Mouse (Mus musculus) midbrain, postnatal 0 days (tissue): ENCODE results near the gene Cd34. TPM values are rescaled to one million over a fixed set of nuclear protein-coding genes. Genes with fewer than 3 reads are reported as not detected.

Source experiments
- ATAC-seq: fragments of 200-750 bp; cut with Nextera tagmentation; 2 replicates; pipeline ENCODE4 v1.8.0; 2017; ENCODE audit warnings: moderate number of reproducible peaks, mild to moderate bottlenecking, moderate TSS enrichment, moderate library complexity; ENCODE audit not compliant: low FRiP score
- DNase-seq: peaks from one replicate; pipeline ENCODE4 v3.0.0-alpha.2; 2015; ENCODE audit warnings: low spot score
- H3K27ac ChIP-seq: fragments of 300-500 bp; sonication (generic); 2 replicates; pipeline ENCODE4 v1.5.1; 2014; ENCODE audit warnings: low read depth, mild to moderate bottlenecking, low read length, mixed read lengths
- H3K27me3 ChIP-seq: fragments of 300-500 bp; sonication (generic); 2 replicates; pipeline ENCODE4 v1.6.1; 2014; ENCODE audit warnings: low read length, control low read depth, mixed read lengths; ENCODE audit not compliant: insufficient read depth
- H3K36me3 ChIP-seq: fragments of 300-500 bp; sonication (generic); 2 replicates; pipeline ENCODE4 v1.6.1; 2014; ENCODE audit warnings: low read length, control low read depth, mixed read lengths; ENCODE audit not compliant: insufficient read depth
- H3K4me1 ChIP-seq: fragments of 300-500 bp; sonication (generic); 2 replicates; pipeline ENCODE4 v1.6.1; 2014; ENCODE audit warnings: mild to moderate bottlenecking, control low read depth, antibody characterized with exemption, low read length, mixed read lengths; ENCODE audit not compliant: insufficient read depth
- H3K4me2 ChIP-seq: fragments of 300-500 bp; sonication (generic); 2 replicates; pipeline ENCODE4 v1.6.1; 2014; ENCODE audit warnings: low read depth, mild to moderate bottlenecking, low read length, mixed read lengths; ENCODE audit not compliant: poor library complexity, severe bottlenecking
- H3K4me3 ChIP-seq: fragments of 300-500 bp; sonication (generic); 2 replicates; pipeline ENCODE4 v1.5.1; 2014; ENCODE audit warnings: low read depth, mild to moderate bottlenecking, low read length, moderate library complexity
- H3K9ac ChIP-seq: fragments of 300-500 bp; sonication (generic); replicated peaks from 2 replicates; pipeline ENCODE4 v1.6.1; 2014; ENCODE audit warnings: mild to moderate bottlenecking, low read length, moderate library complexity, mixed read lengths; ENCODE audit not compliant: poor library complexity, severe bottlenecking
- H3K9me3 ChIP-seq: fragments of 300-500 bp; sonication (generic); 2 replicates; pipeline ENCODE4 v1.6.1; 2016; ENCODE audit warnings: low read length, control low read depth
- CTCF ChIP-seq: IDR thresholded peaks from 2 replicates; pipeline ENCODE4 v1.5.1; 2016; ENCODE audit warnings: antibody characterized with exemption, mild to moderate bottlenecking
- WGBS: fragments of 180-500 bp; shearing (Covaris S2); extraction: QIAGEN DNeasy Blood & Tissue Kit; methylation state at CpG from one replicate; pipeline ENCODE4 v1.1.7; 2014; 5-methylcytosine and 5-hydroxymethylcytosine counted together
- polyA plus RNA-seq: library from polyadenylated mRNA; unstranded; fragments of >200 nt; fragmentation: Nextera tagmentation; extraction: Ambion mirVana; gene quantifications from 2 replicates; pipeline ENCODE4 v1.2.1, GENCODE M21; 2015
- total RNA-seq: library from RNA; depleted of rRNA; stranded (reverse); fragments of >200 nt; gene quantifications from 2 replicates; pipeline ENCODE4 v1.2.3, GENCODE M21; 2014

Cd34 gene
- total and polyA plus RNA-seq, 2 experiments from 2014 or later: 17.6 to 18.5 TPM

DNA sequence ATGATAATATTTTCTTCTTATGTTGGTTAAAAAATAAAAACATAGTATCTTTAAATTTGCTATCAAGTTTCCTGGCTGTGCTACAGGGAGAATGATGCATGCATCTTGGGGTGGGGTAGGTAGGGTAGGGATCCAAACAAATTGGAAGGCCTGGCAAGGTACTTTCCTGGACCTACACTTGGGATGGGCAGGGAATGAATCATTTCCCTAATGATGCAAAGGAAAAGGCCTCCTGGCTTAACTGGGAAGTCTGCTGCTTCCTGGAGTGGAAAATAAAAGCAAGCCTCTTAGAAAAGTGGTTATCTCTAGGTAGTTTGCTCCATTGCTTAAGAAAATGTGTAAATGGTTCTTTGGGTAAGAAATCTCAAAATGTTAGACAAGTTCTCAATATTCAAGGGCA is 2.9 kb downstream of the Cd34 start:
- H3K9me3 ChIP-seq: no peaks in the 10 kb centered on the region
- H3K36me3 ChIP-seq: no peaks in the 10 kb centered on the region
- H3K27ac ChIP-seq: no peak overlapping the region
- no peak overlapping the region for H3K4me2 ChIP-seq
- H3K4me1 ChIP-seq: peaks cover 3% of the 10 kb centered on the region; the same call in 1 of the 2 replicates
- DNase-seq (no peak), ATAC-seq (no peak)
- H3K9ac ChIP-seq: no peak overlapping the region
- TF ChIP-seq CTCF: no peak
- H3K4me3 ChIP-seq: no peak overlapping the region
- H3K27me3 ChIP-seq: no peaks in the 10 kb centered on the region

DNA sequence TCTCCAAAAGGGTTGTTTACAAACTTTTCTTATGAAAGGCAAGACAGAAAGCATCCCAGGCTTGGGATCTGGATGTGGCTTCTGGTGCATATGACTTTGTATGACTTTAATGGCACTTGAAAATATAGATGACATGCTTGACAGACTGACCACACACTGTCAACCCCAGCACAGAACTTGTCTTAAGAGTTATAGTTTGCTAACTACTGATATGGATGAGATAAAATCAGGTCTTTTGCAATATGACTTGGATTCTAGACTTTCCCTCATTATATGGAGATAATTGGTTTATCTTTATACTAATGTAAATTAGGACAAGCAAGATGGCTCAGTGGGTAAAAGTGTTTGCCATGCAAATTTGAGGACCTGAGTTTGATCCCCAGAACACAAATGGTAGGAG is 4.3 kb downstream of the Cd34 start:
- no peak for DNase-seq

GRCm38 (mm10) chr1:194943485-194943884 is 4.9 kb downstream of the Cd34 start:
- WGBS: 86% methylated on average over 5 of the region's 5 CpGs
- H3K4me1 ChIP-seq: peaks cover 3% of the 10 kb centered on the region; the same call in 1 of the 2 replicates
- H3K4me3 ChIP-seq: no peak overlapping the region
- H3K36me3 ChIP-seq: no peaks in the 10 kb centered on the region
- H3K27ac ChIP-seq: no peak overlapping the region
- no peak overlapping the region for H3K9ac ChIP-seq
- DNase-seq (no peak), ATAC-seq (no peak)
- TF ChIP-seq CTCF: no peak
- H3K9me3 ChIP-seq: no peaks in the 10 kb centered on the region
- no peaks in the 10 kb centered on the region for H3K27me3 ChIP-seq
- no peak overlapping the region for H3K4me2 ChIP-seq

More for the DNA sequence above, 4.3 kb downstream of the Cd34 start:
- Histone ChIP-seq H3K4me1 (peaks cover 3% of the 10 kb centered on the region; the same call in 1 of the 2 replicates), H3K27ac (no peak overlapping the region), H3K4me3 (no peak overlapping the region), H3K36me3 (no peaks in the 10 kb centered on the region), H3K4me2 (no peak overlapping the region), H3K9me3 (no peaks in the 10 kb centered on the region), H3K27me3 (no peaks in the 10 kb centered on the region), H3K9ac (no peak overlapping the region)
- no peak for ATAC-seq
- TF ChIP-seq CTCF: no peak

DNA sequence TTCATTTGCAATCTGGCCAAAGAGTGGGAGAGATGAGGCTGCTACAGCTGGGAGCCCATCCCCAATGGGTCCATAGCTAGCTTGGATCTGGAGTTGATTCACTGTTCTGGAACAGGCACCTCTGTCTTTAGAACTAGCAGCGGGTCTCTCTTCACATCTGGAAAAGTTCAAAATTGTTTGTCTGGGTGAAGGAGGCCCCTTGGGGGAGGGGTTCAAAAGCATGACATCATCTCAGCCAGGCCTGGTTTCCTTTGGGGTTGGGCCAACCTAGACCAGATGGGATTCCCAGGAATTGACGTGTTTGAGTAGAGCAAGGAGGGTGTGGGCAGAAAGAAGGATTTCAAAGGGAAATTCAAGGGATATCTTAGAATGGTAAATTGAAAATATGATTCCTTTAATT is 6.8 kb downstream of the Cd34 start:
- no peak for DNase-seq
- Histone ChIP-seq H3K4me1 (no peaks in the 10 kb centered on the region), H3K27me3 (no peaks in the 10 kb centered on the region), H3K9me3 (no peaks in the 10 kb centered on the region), H3K4me2 (no peak overlapping the region), H3K4me3 (no peak overlapping the region), H3K27ac (no peak overlapping the region), H3K36me3 (no peaks in the 10 kb centered on the region), H3K9ac (no peak overlapping the region)
- TF ChIP-seq CTCF: no peak
- WGBS: 71% methylated on average over 2 of the region's 2 CpGs
- no peak for ATAC-seq

DNA sequence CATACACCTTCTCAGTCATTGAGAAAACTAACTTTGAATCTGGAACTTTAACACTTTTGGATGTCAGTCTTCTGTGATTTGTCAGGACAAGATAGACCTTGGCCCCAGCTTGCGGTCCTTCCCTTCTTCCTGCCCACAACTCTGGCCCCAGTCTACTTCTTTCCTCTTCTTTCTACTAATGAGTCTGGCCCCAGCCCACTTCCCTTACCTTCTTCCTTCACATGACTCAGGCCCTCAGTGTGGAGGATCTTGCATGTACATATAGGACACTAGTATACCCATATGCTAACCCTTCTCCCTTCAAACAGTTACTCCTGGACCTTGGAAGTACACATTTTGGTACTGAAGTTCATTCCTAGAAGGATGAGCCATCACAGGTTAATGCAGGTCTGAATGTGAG is 7.8 kb downstream of the Cd34 start:
- no peak for ATAC-seq
- H3K9me3 ChIP-seq: no peaks in the 10 kb centered on the region
- 90% methylated on average over 1 of the region's 1 CpGs for WGBS

DNA sequence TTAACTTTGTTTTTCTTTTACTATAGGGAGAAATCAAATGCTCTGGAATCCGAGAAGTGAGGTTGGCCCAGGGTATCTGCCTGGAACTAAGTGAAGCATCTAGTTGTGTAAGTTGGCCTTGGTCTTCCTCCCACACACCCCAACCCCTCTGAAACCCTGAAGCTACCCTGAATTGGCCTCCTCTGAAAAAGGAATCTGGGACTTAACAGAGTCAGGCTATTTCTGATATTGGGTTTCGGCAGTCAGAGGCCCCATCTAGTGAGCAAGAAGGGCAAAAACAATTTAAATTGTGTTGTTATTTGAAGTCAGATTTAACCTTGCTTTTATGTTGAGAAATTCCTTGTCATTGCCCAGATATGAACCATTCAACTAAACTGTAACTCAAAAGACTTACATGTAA is 12.3 kb downstream of the Cd34 start:
- Histone ChIP-seq H3K4me3 (no peak overlapping the region), H3K9ac (no peak overlapping the region), H3K27me3 (no peaks in the 10 kb centered on the region), H3K36me3 (no peaks in the 10 kb centered on the region), H3K4me2 (no peak overlapping the region), H3K27ac (no peak overlapping the region), H3K4me1 (no peaks in the 10 kb centered on the region), H3K9me3 (no peaks in the 10 kb centered on the region)
- peak; percentile 49 for DNase-seq
- ATAC-seq: no peak
- WGBS: 60% methylated on average over 2 of the region's 2 CpGs
- peak; percentile 73 for TF ChIP-seq CTCF

More for the DNA sequence above, 7.8 kb downstream of the Cd34 start:
- Histone ChIP-seq H3K27me3 (no peaks in the 10 kb centered on the region), H3K9ac (no peak overlapping the region), H3K4me2 (no peak overlapping the region), H3K36me3 (no peaks in the 10 kb centered on the region), H3K4me1 (no peaks in the 10 kb centered on the region), H3K27ac (no peak overlapping the region), H3K4me3 (no peak overlapping the region)
- TF ChIP-seq CTCF: no peak
- no peak for DNase-seq
